Mouse (Mus musculus): ENCODE results near the gene Med11. TPM values are rescaled to one million over a fixed set of nuclear protein-coding genes. Genes with fewer than 3 reads are reported as not detected.
"Not testable (repeated sequence)": the region's sequence is repeated elsewhere in the genome, so short reads cannot be mapped to it uniquely, and the experiment has no call there.

Med11 gene
- polyA plus RNA-seq, 1 experiment from 2014 or later = 40.5 TPM

DNA sequence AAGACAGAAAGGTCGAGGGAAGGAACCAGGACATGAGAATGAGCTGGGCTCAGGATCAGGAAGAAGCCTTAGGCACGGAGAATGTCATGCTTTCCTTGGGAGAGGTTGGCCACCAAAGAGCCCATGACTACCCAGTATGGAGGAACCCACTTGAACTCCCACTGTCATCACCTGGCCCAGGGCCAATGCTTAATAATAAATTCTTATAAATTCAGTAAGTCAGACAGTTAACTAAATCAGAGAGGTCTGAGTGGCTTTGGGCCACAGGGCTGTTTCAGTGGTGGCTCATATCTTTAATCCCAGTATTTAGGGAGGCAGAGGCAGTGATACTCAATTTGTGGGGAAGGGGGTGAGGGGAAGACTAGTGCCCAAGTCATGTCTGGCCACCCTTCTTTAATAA lies 793 bp upstream of the Med11 start:
- H3K4me1 ChIP-seq = peaks cover 17% of the 10 kb centered on the region; the same call in 1 of the 2 replicates
- no peaks in the 10 kb centered on the region for H3K9me3 ChIP-seq
- H3K4me3 ChIP-seq = no peak overlapping the region
- H3K9ac ChIP-seq = no peak overlapping the region
- H3K4me2 ChIP-seq = no peak overlapping the region; the same call in 1 of the 2 replicates
- H3K27me3 ChIP-seq = no peaks in the 10 kb centered on the region
- ATAC-seq (ENCODE audit: borderline replicate concordance, extremely low read depth, low FRiP score, low TSS enrichment) = no peak
- WGBS = 78% methylated on average over 2 of the region's 2 CpGs
- H3K36me3 ChIP-seq = no peaks in the 10 kb centered on the region
- no peak overlapping the region for H3K27ac ChIP-seq

- Histone ChIP-seq H3K4me3 (0 out of 2 replicates have a peak overlapping the region, but pooled peaks have one; percentile 75), H3K4me1 (peaks cover 17% of the 10 kb centered on the region), H3K4me2 (0 out of 2 replicates have a peak overlapping the region, but pooled peaks have one; percentile 81), H3K9me3 (no peaks in the 10 kb centered on the region), H3K9ac (no peak overlapping the region), H3K36me3 (no peaks in the 10 kb centered on the region), H3K27me3 (peaks cover under 1% of the 10 kb centered on the region; the same call in 1 of the 2 replicates), H3K27ac (no peak overlapping the region)
- no peak for ATAC-seq (ENCODE audit: borderline replicate concordance, extremely low read depth, low FRiP score, low TSS enrichment)
- WGBS = 84% methylated on average over 9 of the region's 9 CpGs
These were observed 1.7 kb downstream of the Med11 start for GRCm38 (mm10) chr11:70453261-70454044.

GRCm38 (mm10) chr11:70458688-70459600 lies 7.2 kb downstream of the Med11 start, which contains the start of gene Zmynd15:
Zmynd15 (plus strand) TSS chr11:70459433.
- 13% methylated on average over 32 of the region's 32 CpGs for WGBS
- H3K36me3 ChIP-seq = no peaks in the 10 kb centered on the region
- peaks cover 20% of the 10 kb centered on the region; the same call in 1 of the 2 replicates for H3K27me3 ChIP-seq
- peak within 1 kb of the TSS; percentile 67 for H3K4me3 ChIP-seq
- peaks cover 8% of the 10 kb centered on the region for H3K4me1 ChIP-seq
- H3K27ac ChIP-seq = no peak within 1 kb of the TSS
- no peaks in the 10 kb centered on the region for H3K9me3 ChIP-seq
- peak within 1 kb of the TSS; percentile 65 for H3K9ac ChIP-seq
- ATAC-seq (ENCODE audit: borderline replicate concordance, extremely low read depth, low FRiP score, low TSS enrichment) = no peak
- peak within 1 kb of the TSS; percentile 95 for H3K4me2 ChIP-seq

DNA sequence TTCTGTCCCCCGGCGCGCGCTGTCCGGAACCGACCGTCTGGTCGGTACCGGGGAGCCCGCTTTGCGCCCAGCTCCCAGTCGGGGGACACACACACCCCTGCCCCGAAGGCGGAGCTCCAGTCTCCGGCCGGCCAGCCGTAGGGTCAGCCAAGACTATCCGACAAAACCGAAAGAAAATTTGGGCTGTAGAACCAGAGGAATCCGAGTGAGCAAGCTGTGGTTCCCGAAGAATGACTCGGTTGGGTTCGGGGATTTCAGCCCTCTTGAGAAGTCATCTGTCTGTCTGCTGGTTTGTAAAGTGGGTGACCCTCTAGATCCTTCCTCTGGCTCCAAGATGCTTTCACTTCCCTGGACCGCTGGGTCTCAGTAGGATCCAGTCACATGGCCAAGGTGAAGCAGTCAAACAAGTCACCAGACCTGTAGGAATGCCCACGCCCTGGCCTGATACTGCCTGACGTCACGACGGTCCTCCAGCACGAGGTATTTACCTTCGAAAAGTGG lies 7.9 kb downstream of the Med11 start, which contains the start of gene Cxcl16:
TSS of gene Cxcl16 (minus strand) at position 384 of the 501 bp plus-strand sequence.
- Histone ChIP-seq H3K9ac (peak within 1 kb of the TSS; percentile 65), H3K4me3 (peak within 1 kb of the TSS; percentile 67), H3K36me3 (no peaks in the 10 kb centered on the region), H3K9me3 (no peaks in the 10 kb centered on the region), H3K27me3 (peaks cover 20% of the 10 kb centered on the region; the same call in 1 of the 2 replicates), H3K4me2 (peak within 1 kb of the TSS; percentile 95), H3K27ac (no peak within 1 kb of the TSS), H3K4me1 (peaks cover 8% of the 10 kb centered on the region)
- WGBS = 3% methylated on average over 30 of the region's 30 CpGs
- ATAC-seq (ENCODE audit: borderline replicate concordance, extremely low read depth, low FRiP score, low TSS enrichment) = peak; percentile 60

DNA sequence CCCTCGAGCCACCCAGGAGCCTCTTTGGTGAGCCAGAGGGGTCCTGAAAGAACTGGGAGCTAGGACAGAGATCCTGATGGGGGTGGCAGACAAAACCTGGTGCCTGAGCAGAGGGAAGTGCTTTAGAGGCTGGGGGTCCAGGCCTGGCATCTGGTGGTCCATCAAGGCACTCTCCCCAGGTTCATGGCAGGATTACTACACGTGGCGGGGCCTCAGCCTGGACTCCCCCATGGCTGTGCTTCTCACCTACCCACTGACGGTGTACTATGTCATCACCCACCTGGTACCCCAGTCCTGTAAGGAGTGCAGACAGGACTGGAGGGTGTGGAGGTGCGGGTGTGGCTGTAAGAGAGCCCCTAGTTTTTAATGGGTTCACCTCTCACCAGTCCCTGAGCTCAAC lies 12.3 kb downstream of the Med11 start:
- WGBS = 72% methylated on average over 5 of the region's 5 CpGs
- Histone ChIP-seq H3K36me3 (no peaks in the 10 kb centered on the region), H3K9ac (no peak overlapping the region), H3K27ac (no peak overlapping the region), H3K9me3 (no peaks in the 10 kb centered on the region), H3K4me3 (no peak overlapping the region), H3K27me3 (peaks cover 16% of the 10 kb centered on the region; the same call in 1 of the 2 replicates), H3K4me1 (peaks cover 28% of the 10 kb centered on the region), H3K4me2 (no peak overlapping the region)
- ATAC-seq (ENCODE audit: borderline replicate concordance, extremely low read depth, low FRiP score, low TSS enrichment) = no peak

DNA sequence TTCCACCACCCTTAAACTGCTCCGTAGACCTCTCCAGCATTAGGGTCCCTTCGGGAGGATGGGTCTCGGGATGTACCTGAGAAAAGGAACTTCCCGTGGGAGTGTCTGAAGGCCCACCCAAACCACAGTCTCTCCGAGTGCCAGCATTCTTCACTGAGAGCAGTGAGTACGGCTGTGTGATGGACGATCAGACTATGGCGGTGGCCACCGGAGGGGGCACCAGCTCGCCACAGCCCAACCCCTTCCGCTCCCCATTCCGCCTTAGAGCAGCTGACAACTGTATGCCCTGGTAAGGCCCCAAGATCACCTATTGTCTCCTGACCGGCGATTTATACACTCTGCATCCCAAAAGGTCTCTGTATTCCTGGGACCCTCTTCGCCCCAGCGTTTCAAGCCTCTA lies 13.5 kb downstream of the Med11 start:
- H3K4me1 ChIP-seq = peaks cover 36% of the 10 kb centered on the region
- no peak overlapping the region for H3K27ac ChIP-seq
- peak overlapping the region; percentile 78 for H3K4me2 ChIP-seq
- peak overlapping the region; percentile 33 for H3K4me3 ChIP-seq
- ATAC-seq (ENCODE audit: borderline replicate concordance, extremely low read depth, low FRiP score, low TSS enrichment) = peak; percentile 46; the same call in 1 of the 2 replicates
- H3K9me3 ChIP-seq = no peaks in the 10 kb centered on the region
- peak overlapping the region; percentile 37; the same call in 1 of the 2 replicates for H3K9ac ChIP-seq
- no peaks in the 10 kb centered on the region for H3K36me3 ChIP-seq
- WGBS = 29% methylated on average over 16 of the region's 16 CpGs
- peaks cover 16% of the 10 kb centered on the region; the same call in 1 of the 2 replicates for H3K27me3 ChIP-seq

- Histone ChIP-seq H3K36me3 (no peaks in the 10 kb centered on the region), H3K27ac (peak overlapping the region; percentile 19; the same call in 1 of the 2 replicates), H3K4me3 (peak overlapping the region; percentile 33), H3K4me2 (peak overlapping the region; percentile 78), H3K4me1 (peaks cover 36% of the 10 kb centered on the region), H3K9ac (peak overlapping the region; percentile 37; the same call in 1 of the 2 replicates), H3K9me3 (no peaks in the 10 kb centered on the region), H3K27me3 (peaks cover 10% of the 10 kb centered on the region; the same call in 1 of the 2 replicates)
- WGBS = 4% methylated on average over 23 of the region's 23 CpGs
- ATAC-seq (ENCODE audit: borderline replicate concordance, extremely low read depth, low FRiP score, low TSS enrichment) = no peak
These were observed 14.1 kb downstream of the Med11 start for GRCm38 (mm10) chr11:70465824-70466223.

- Histone ChIP-seq H3K36me3 (no peaks in the 10 kb centered on the region), H3K9ac (no peak overlapping the region), H3K9me3 (no peaks in the 10 kb centered on the region), H3K4me1 (peaks cover 36% of the 10 kb centered on the region), H3K27ac (peak overlapping the region; percentile 56; the same call in 1 of the 2 replicates), H3K4me2 (no peak overlapping the region), H3K27me3 (peaks cover 6% of the 10 kb centered on the region; the same call in 1 of the 2 replicates), H3K4me3 (no peak overlapping the region)
- no peak for ATAC-seq (ENCODE audit: borderline replicate concordance, extremely low read depth, low FRiP score, low TSS enrichment)
- WGBS = 48% methylated on average over 5 of the region's 5 CpGs
These were observed 16.3 kb downstream of the Med11 start for GRCm38 (mm10) chr11:70467902-70468619.

DNA sequence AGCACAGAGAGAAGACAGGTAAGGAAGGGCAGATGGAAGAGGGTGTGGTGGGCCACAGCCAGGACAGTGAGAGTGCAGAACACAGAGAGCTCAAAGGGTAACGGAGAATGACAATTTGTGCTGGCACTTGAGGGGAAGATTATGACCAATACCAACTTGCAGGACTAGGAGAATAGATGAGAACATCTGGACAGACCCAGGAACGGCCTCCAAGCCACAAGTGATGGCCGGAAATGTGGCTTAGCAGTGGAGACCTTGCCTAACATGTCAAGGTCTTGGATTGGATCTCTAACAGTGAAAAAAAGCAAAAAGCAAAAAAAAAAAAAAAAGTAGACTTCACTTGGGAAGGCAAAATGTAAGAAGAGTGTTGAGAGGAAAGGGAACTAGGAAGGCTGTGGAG lies 18.0 kb downstream of the Med11 start:
- Histone ChIP-seq H3K27ac (no peak overlapping the region), H3K27me3 (no peaks in the 10 kb centered on the region), H3K4me2 (no peak overlapping the region), H3K4me3 (no peak overlapping the region), H3K9me3 (no peaks in the 10 kb centered on the region), H3K9ac (no peak overlapping the region), H3K4me1 (peaks cover 36% of the 10 kb centered on the region), H3K36me3 (no peaks in the 10 kb centered on the region)
- no peak for ATAC-seq (ENCODE audit: borderline replicate concordance, extremely low read depth, low FRiP score, low TSS enrichment)
- WGBS = 79% methylated on average over 3 of the region's 3 CpGs

GRCm38 (mm10) chr11:70472716-70473115 lies 21.0 kb downstream of the Med11 start:
- no peak overlapping the region for H3K27ac ChIP-seq
- ATAC-seq (ENCODE audit: borderline replicate concordance, extremely low read depth, low FRiP score, low TSS enrichment) = no peak

GRCm38 (mm10) chr11:70473291-70473690 lies 21.6 kb downstream of the Med11 start:
- H3K4me1 ChIP-seq = peaks cover 16% of the 10 kb centered on the region
- WGBS = 84% methylated on average over 5 of the region's 5 CpGs
- not testable (repeated sequence) for H3K36me3 ChIP-seq; H3K9ac ChIP-seq; ATAC-seq (ENCODE audit: borderline replicate concordance, extremely low read depth, low FRiP score, low TSS enrichment); H3K4me3 ChIP-seq; H3K9me3 ChIP-seq; H3K4me2 ChIP-seq; H3K27me3 ChIP-seq; H3K27ac ChIP-seq

More at GRCm38 (mm10) chr11:70472716-70473115, 21.0 kb downstream of the Med11 start:
- no peak overlapping the region for H3K4me3 ChIP-seq
- H3K36me3 ChIP-seq = no peaks in the 10 kb centered on the region
- H3K9ac ChIP-seq = no peak overlapping the region
- no peak overlapping the region for H3K4me2 ChIP-seq
- H3K27me3 ChIP-seq = no peaks in the 10 kb centered on the region
- H3K9me3 ChIP-seq = no peaks in the 10 kb centered on the region
- H3K4me1 ChIP-seq = peaks cover 17% of the 10 kb centered on the region

Data from lung, embryonic 15.5 days (tissue).